Mouse (Mus musculus): ENCODE results near the gene Ccser2. TPM values are rescaled to one million over a fixed set of nuclear protein-coding genes. Genes with fewer than 3 reads are reported as not detected.

The Ccser2 gene
- polyA plus RNA-seq, 1 experiment from 2014 or later: 34.8 TPM

GRCm38 (mm10) chr14:36921346-36922049 lies 47.1 kb downstream of the Ccser2 start:
- Histone ChIP-seq H3K27ac (ENCODE audit: low read depth) (no peak overlapping the region), H3K4me1 (ENCODE audit: insufficient read depth) (no peaks in the 10 kb centered on the region), H3K36me3 (ENCODE audit: insufficient read depth) (peaks cover 13% of the 10 kb centered on the region; the same call in 1 of the 2 replicates), H3K4me2 (no peak overlapping the region), H3K9ac (no peak overlapping the region), H3K9me3 (ENCODE audit: low read depth, low read length) (no peaks in the 10 kb centered on the region), H3K4me3 (ENCODE audit: low read depth, low read length) (no peak overlapping the region), H3K27me3 (ENCODE audit: insufficient read depth, low read length) (no peaks in the 10 kb centered on the region)
- 82% methylated on average over 5 of the region's 5 CpGs for WGBS
- no peak for TF ChIP-seq CTCF (IDR thresholded peaks at IDR 0.05; ENCODE audit: low read depth)
- ATAC-seq (ENCODE audit: insufficient read depth) (no peak), DNase-seq (no peak)

DNA sequence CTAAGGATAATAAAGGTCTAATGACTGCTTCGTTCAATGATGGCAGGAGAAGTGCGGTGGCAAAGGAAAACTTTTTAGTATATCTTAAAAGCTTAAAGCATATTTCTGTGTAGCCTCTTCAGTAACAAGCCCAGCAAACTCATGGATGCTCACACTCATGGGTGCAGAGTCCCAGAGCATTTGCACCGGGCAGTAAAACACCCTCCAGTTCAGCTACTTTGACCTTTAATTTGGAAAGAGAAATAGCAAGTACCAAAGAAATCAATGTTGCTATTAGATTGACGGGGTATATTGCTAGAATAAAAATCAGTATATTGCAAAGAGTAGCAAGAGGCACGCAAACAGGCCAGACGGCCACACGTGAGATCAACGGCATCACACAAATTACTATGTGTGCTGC lies 48.7 kb downstream of the Ccser2 start:
- Histone ChIP-seq H3K4me1 (ENCODE audit: insufficient read depth) (no peaks in the 10 kb centered on the region), H3K27me3 (ENCODE audit: insufficient read depth, low read length) (no peaks in the 10 kb centered on the region), H3K4me3 (ENCODE audit: low read depth, low read length) (no peak overlapping the region), H3K36me3 (ENCODE audit: insufficient read depth) (peaks cover 5% of the 10 kb centered on the region; the same call in 1 of the 2 replicates), H3K27ac (ENCODE audit: low read depth) (peak overlapping the region; percentile 93), H3K9ac (no peak overlapping the region), H3K9me3 (ENCODE audit: low read depth, low read length) (no peaks in the 10 kb centered on the region), H3K4me2 (no peak overlapping the region)
- TF ChIP-seq CTCF (IDR thresholded peaks at IDR 0.05; ENCODE audit: low read depth): no peak
- WGBS: 88% methylated on average over 8 of the region's 8 CpGs
- ATAC-seq (ENCODE audit: insufficient read depth) (no peak), DNase-seq (no peak)

DNA sequence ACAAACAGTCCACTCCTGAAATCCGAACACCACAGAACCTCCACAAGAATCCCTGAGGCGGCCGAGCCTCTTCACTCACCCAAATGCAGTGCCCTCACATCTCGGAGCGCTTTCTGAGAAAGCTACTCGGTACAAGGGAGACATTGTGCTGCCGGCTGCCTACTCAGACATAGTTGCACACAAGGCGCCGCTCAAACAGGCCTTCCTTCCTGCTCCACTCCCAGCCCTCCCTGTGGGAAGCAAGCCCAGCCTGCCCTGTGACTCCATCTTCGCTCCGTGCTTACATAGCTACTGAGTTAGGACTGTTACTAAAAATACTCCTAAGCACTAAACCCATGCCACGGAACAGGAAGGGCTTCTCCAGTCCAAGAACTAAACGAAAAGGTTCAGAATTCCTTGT lies 49.4 kb downstream of the Ccser2 start:
- ATAC-seq (ENCODE audit: insufficient read depth) (peak; percentile 96), DNase-seq (peak; percentile 81)
- Histone ChIP-seq H3K27me3 (ENCODE audit: insufficient read depth, low read length) (no peaks in the 10 kb centered on the region), H3K36me3 (ENCODE audit: insufficient read depth) (no peaks in the 10 kb centered on the region), H3K9me3 (ENCODE audit: low read depth, low read length) (no peaks in the 10 kb centered on the region), H3K4me1 (ENCODE audit: insufficient read depth) (no peaks in the 10 kb centered on the region), H3K4me3 (ENCODE audit: low read depth, low read length) (peak overlapping the region; percentile 5), H3K4me2 (peak overlapping the region; percentile 48), H3K9ac (peak overlapping the region; percentile 40), H3K27ac (ENCODE audit: low read depth) (peak overlapping the region; percentile 93)
- 23% methylated on average over 13 of the region's 13 CpGs for WGBS
- no peak for TF ChIP-seq CTCF (IDR thresholded peaks at IDR 0.05; ENCODE audit: low read depth)

- no peak overlapping the region for H3K4me2 ChIP-seq
- H3K9ac ChIP-seq: no peak overlapping the region
- no peaks in the 10 kb centered on the region for H3K4me1 ChIP-seq (ENCODE audit: insufficient read depth)
- ATAC-seq (ENCODE audit: insufficient read depth): no peak
- DNase-seq: no peak
- H3K9me3 ChIP-seq (ENCODE audit: low read depth, low read length): no peaks in the 10 kb centered on the region
- H3K27ac ChIP-seq (ENCODE audit: low read depth): no peak overlapping the region
- H3K36me3 ChIP-seq (ENCODE audit: insufficient read depth): no peaks in the 10 kb centered on the region
- H3K27me3 ChIP-seq (ENCODE audit: insufficient read depth, low read length): no peaks in the 10 kb centered on the region
- TF ChIP-seq CTCF (IDR thresholded peaks at IDR 0.05; ENCODE audit: low read depth): no peak
- no peak overlapping the region for H3K4me3 ChIP-seq (ENCODE audit: low read depth, low read length)
- 97% methylated on average over 6 of the region's 6 CpGs for WGBS
These were observed 53.4 kb downstream of the Ccser2 start for GRCm38 (mm10) chr14:36915203-36915602.

- TF ChIP-seq CTCF (IDR thresholded peaks at IDR 0.05; ENCODE audit: low read depth): no peak
- 91% methylated on average over 3 of the region's 3 CpGs for WGBS
- no peak for ATAC-seq (ENCODE audit: insufficient read depth)
These were observed 54.0 kb downstream of the Ccser2 start for GRCm38 (mm10) chr14:36914473-36915005.

DNA sequence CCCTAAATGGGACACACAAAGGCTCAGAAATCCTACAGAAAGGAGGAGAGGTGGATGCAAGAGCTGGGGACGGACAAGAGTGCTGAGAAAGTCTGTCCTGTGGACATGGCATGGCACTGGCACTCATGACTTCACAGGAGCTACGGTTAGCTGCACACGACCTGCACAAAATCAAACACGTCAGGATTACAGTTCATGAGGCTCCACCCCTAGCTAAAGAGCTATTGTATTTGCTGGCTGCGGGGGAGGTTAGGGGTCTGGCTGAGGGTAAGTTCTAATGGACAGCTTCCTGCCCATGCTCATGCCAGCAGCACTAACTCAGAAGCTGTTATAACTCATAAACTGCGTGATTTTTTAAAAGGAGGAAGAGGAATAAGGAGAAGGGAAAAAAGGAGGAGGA lies 56.8 kb downstream of the Ccser2 start:
- Histone ChIP-seq H3K9ac (no peak overlapping the region), H3K27ac (ENCODE audit: low read depth) (no peak overlapping the region), H3K4me1 (ENCODE audit: insufficient read depth) (no peaks in the 10 kb centered on the region), H3K4me2 (no peak overlapping the region), H3K36me3 (ENCODE audit: insufficient read depth) (peaks cover 7% of the 10 kb centered on the region; the same call in 1 of the 2 replicates), H3K9me3 (ENCODE audit: low read depth, low read length) (no peaks in the 10 kb centered on the region), H3K4me3 (ENCODE audit: low read depth, low read length) (no peak overlapping the region), H3K27me3 (ENCODE audit: insufficient read depth, low read length) (no peaks in the 10 kb centered on the region)
- WGBS: 34% methylated on average over 6 of the region's 6 CpGs
- no peak for ATAC-seq (ENCODE audit: insufficient read depth)
- DNase-seq: peak; percentile 21
- TF ChIP-seq CTCF (IDR thresholded peaks at IDR 0.05; ENCODE audit: low read depth): no peak

More at GRCm38 (mm10) chr14:36914473-36915005, 54.0 kb downstream of the Ccser2 start:
- H3K4me1 ChIP-seq (ENCODE audit: insufficient read depth): no peaks in the 10 kb centered on the region
- no peaks in the 10 kb centered on the region for H3K9me3 ChIP-seq (ENCODE audit: low read depth, low read length)
- H3K9ac ChIP-seq: no peak overlapping the region
- H3K27ac ChIP-seq (ENCODE audit: low read depth): no peak overlapping the region
- no peaks in the 10 kb centered on the region for H3K36me3 ChIP-seq (ENCODE audit: insufficient read depth)
- no peak overlapping the region for H3K4me3 ChIP-seq (ENCODE audit: low read depth, low read length)
- DNase-seq: no peak
- no peaks in the 10 kb centered on the region for H3K27me3 ChIP-seq (ENCODE audit: insufficient read depth, low read length)
- H3K4me2 ChIP-seq: no peak overlapping the region

GRCm38 (mm10) chr14:36905809-36906522 lies 62.6 kb downstream of the Ccser2 start:
- no peak overlapping the region for H3K4me2 ChIP-seq
- peaks cover 7% of the 10 kb centered on the region; the same call in 1 of the 2 replicates for H3K36me3 ChIP-seq (ENCODE audit: insufficient read depth)
- H3K27ac ChIP-seq (ENCODE audit: low read depth): no peak overlapping the region
- no peaks in the 10 kb centered on the region for H3K4me1 ChIP-seq (ENCODE audit: insufficient read depth)
- no peak for TF ChIP-seq CTCF (IDR thresholded peaks at IDR 0.05; ENCODE audit: low read depth)
- DNase-seq (no peak), ATAC-seq (ENCODE audit: insufficient read depth) (no peak)
- no peaks in the 10 kb centered on the region for H3K27me3 ChIP-seq (ENCODE audit: insufficient read depth, low read length)
- H3K4me3 ChIP-seq (ENCODE audit: low read depth, low read length): no peak overlapping the region
- 91% methylated on average over 9 of the region's 11 CpGs for WGBS
- H3K9me3 ChIP-seq (ENCODE audit: low read depth, low read length): no peaks in the 10 kb centered on the region
- H3K9ac ChIP-seq: no peak overlapping the region

Data from lung, embryonic 14.5 days (tissue).